Mouse (Mus musculus): ENCODE measurements at regions not wholly inside any gene's neighbourhood (a gene's known extent, or its start where the extent isn't known, plus 50 kb on each side); places are given as distances from the start of the nearest gene placed in this dataset.
"Not testable (repeated sequence)": the region's sequence is repeated elsewhere in the genome, so short reads cannot be mapped to it uniquely, and the experiment has no call there.

DNA sequence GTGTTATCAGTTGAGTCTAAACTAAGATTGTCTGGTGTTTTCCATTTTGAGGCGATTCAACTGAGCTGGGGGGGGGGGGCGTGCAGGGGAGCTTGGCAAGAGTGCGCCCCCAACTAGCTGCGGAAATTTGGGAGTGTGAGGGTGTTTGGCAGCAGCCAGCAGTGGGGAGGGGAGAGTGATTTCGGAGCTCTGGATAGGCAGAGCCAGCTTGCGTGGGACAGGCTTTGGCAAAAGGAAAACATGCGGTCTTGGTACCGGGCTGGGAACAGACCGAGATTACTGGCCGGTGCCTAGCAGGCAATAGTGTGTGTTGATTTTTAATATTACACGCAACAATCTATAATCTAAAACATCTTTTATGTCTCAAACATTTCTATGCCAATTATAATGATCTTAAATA, 199.4 kb upstream of the Cdk6 start:
- not testable (repeated sequence) for TF ChIP-seq CTCF, EP300 (IDR thresholded peaks at IDR 0.05; ENCODE audit: low read depth)

All from heart, postnatal 0 days (tissue).